Mouse (Mus musculus): ENCODE measurements around the gene Gpx4.
A peak's percentile ranks its signal among the peaks of the same experiment; 100 is the strongest.

The Gpx4 gene

DNA sequence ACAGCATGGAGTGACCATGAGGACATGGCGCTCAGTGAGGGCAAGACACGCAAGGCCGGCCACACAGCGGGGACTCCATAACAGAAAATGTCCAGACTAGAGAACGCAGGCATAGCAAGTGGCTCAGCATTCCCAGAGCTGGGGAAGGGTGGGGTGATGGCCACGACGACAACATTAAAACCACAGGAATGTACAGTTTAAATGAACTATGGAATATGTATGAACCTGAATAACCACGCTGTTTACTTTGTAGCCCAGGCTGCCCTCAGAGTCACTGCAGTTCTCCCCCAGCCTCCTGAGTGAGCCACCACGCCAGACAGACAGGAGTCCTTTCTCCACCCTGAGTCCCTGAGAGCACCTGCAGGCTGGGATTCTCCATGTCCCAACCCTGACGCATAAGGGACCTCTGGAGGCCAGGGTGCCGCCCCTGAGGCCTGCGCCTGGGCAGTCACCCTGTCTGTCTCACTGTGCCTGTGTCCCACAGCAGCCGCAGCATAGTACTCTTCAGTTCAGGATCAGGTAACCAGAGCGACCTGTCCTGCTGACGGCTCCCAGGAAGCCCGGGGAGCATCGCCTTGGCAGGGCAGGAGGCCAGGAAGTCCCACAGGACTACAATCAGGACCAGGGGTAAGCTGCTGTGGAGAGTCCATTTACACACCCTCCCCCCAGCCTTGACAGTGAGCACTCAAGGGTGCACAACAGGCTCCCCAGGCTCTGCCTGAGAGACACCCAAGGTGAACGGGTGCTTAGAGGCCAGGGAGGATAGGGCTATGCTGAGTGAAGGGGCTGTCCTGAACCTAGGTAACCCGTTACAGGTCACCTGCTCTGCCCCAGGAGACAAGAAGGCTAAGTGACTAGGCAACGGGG lies 25.9 kb downstream of the Gpx4 start:
- no peak for ATAC-seq (ENCODE audit: low TSS enrichment)

DNA sequence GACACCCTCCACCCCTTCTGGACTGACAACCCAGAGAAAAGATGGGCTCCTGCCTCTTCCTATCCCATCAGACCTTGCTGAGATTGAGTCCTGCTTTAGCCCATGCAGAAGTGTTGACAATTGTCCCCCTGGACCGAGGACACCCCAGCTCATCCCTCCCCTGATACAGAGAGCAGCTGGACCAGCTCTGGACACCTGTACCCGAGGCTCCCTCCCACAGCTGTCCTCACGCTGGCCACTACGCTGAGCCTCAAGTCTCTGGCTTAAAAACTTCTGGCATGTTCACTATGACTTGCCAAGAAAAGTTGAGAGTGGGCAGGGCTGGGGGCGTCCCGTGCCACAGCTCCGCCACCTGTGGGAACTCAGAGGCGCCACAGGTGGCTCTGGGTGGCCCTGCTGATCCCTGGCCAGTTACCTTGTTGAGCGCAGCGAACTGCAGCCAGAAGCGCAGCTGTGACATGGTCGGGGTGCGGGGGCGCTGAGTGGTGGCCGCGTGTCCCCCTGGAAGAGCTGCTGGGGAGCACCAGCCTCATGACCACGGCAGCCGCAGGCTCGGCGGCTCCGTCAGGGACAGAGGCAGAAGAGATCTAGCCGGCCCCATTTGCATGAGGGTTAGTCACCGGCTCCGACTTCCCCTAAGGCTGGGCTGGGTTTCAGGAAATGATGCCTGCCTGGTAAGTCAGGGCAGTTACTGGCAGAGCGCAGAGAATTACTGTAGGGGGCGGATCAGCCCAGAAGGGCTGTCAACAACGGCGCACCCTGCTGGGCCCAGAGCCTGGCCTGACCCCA lies 28.0 kb downstream of the Gpx4 start:
- ATAC-seq (ENCODE audit: low TSS enrichment): peak; percentile 53; the same call in 1 of the 2 replicates

DNA sequence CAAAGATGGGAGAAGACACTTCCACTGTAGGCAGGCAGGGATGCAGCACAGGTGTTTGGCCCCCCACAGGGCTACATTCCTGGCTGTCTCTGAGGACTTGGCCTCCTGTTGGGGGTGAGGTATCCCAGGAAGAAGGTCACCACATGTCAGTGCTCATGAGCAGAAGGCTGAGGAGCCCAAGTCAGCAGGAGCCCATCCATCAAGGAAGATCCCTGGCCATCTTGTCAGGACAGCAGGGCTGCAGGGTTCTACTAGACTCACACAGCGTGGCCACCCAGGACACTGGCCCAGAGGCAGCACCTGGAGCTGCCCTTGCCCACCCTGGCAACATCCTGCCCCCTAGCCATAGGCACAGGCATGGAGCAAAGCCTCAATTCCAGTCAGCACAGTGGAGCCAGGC lies 29.0 kb downstream of the Gpx4 start:
- ATAC-seq (ENCODE audit: low TSS enrichment): no peak

DNA sequence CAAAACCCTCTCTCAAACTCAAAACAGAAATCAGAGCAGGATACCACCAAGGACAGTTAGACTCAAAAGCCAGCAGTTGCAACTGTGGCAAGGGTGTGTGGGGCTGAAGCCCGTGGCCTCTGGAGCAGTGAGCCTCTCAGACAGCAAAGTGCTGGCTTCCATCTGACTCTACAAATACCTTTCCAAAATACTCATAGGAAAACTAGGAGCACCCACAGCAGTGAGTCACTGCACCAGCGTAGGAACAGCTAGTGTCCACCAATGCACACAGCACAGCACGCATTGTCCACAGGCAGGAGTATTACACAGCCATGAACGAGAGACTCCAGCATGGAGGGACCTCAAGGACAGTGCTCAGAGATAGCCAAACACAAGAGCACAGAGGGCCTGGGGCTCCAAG lies 29.4 kb downstream of the Gpx4 start:
- ATAC-seq (ENCODE audit: low TSS enrichment): no peak

DNA sequence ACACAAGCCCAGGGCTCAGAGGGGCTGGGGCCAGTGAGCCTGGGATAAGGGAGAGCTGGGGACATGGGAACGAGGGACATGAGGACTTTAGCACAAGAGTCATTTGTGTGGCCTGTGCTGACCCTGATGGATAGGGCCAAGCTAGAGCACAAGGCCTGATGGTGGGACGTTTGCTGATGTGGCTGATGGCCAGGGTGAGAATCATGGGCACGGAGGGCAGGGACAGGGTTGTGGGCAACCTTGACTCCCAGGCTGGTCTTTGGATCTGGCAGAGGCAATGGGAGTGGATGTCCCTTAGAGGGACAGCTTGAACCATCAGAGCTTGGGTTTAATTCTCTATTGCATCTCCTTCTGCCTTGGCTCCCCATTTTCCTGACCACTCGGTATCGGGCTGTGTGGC lies 30.3 kb downstream of the Gpx4 start:
- ATAC-seq (ENCODE audit: low TSS enrichment): no peak

DNA sequence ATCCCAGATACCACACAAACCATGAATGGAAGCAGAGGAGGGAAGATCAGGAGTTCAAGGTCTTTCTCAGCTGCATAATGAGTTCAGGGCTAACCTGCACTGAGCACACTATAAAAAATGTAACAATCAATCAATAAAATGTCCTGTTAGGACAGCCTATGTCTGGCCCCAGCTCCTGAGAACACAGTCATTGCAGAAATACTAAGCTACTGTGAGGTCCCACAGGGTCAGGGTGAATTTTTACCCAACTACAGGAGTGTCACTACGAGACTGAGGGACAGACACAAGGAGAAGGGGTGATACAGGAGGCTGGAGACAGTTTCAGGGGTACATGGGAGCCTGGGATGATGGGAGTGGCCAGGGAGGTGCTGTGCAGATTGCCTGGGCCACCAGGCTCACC lies 31.4 kb downstream of the Gpx4 start:
- ATAC-seq (ENCODE audit: low TSS enrichment): no peak

DNA sequence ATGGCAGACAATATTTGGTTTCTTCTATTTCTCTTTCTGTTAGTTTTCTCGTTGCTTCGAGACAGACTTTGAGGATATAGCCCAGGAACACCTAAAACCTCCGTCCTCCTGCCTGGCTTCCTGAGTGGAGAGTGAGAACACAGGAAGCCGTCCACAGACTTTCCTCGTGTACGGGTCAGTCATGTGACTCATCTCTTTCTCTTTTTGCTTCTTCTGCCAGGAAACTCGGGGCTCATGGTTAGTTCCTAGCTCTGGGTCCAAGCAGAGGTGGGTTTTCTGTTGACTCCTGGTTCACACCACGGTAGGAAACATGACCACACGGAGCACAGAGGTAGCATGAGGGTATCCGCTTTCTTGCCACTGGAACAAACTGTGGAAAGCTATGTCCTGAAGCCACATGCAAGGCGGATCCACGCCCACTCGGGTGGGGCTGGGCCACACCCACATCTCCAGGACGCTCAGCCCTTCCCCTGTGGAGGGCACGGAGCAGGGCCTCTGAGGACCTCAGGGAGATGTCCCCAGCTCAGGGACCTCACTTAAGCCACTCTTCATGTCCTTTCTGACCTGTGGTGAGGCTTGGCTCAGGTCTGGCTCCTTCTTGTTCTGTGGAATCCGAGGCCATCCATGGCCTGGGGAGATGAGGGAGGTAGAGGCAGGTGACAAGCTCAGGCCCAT lies 33.6 kb downstream of the Gpx4 start:
- no peak for ATAC-seq (ENCODE audit: low TSS enrichment)

DNA sequence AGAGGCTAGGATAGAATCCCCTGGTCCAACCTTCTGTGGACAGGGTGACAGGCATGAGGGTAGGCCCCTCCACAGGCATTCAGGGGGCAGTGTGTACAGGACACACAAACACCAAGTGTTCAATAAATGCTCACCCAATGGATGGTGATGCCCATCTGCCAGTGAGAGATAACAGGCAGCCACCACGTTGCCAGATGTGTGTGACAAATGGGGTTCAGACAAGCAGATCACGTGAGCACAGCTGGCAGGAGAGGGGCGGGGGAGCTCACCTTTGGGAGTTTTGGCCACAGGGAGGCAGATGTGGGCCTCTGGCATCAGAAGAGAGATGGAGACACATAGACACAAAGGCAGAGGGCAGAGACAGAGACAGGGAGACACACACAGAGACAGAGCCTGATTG lies 34.1 kb downstream of the Gpx4 start:
- no peak for ATAC-seq (ENCODE audit: low TSS enrichment)

DNA sequence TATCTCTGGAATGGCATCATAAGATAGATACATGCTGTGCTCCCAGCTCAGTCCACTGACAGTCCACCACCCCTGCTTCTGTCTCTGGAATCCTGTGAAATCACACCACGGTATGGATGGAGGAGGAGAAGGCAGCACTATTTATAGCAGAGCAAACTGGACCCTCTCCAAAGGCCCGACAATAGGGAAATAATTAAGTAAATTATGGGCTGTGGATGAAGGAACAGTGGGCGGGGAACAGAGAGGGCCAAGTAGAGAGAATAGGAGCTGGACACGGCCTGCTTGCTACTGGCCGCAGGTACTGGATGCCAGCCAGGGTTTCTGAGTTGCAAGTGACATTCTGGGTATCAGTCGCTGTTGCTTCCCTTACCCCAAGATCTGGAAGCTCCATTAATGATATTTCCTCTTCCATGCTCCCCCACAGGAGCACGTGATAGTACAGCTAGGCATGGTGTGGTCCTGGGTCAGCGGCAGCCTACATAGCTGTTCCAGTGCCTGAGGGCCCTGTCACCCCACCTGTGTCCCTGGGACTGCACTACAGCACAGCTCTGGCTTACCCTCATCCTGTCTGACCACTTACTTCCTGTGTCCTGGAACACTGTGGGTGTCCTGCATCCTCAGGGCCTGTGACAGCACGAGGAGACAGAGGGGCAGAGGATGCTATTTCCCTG lies 38.0 kb downstream of the Gpx4 start:
- peak; percentile 68 for ATAC-seq (ENCODE audit: low TSS enrichment)

DNA sequence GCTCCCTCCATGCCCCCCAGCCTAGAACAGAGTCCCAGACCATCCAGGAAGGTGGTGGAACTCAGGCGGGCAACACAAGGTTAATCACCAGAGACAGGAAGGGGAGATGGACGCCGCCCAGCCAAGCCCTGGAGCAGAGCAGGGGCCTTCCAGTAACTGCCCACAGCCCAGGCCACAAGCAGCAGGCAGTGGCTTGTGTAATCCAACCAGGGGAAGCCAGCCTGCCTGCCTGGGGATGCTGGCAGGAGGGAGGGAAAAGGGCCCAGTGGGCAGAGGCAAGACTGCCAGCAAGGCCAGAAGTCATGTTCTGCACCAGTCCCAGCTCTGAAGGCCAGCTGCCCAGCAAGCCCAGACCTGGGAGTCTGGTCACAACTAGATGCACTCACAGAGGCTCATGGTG lies 39.9 kb downstream of the Gpx4 start:
- ATAC-seq (ENCODE audit: low TSS enrichment): no peak

DNA sequence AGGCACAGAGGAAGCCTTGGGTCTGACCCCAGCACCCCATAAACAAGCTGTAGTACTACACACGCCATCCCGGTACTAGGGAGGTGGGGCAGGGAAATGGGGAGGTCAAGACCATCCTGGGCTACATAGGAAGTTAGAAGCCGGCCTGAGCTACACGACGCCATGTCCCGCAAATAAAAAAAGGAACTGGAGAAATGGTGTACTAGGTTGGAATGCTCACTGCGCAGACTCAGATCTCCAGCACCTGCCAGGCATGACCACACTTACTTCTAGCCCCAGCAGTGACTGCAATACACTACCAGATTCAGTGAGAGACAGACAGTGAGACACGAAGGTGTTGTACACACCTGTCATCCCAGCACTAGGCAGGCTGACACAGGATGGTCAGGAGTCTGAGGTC lies 40.5 kb downstream of the Gpx4 start:
- ATAC-seq (ENCODE audit: low TSS enrichment): no peak

DNA sequence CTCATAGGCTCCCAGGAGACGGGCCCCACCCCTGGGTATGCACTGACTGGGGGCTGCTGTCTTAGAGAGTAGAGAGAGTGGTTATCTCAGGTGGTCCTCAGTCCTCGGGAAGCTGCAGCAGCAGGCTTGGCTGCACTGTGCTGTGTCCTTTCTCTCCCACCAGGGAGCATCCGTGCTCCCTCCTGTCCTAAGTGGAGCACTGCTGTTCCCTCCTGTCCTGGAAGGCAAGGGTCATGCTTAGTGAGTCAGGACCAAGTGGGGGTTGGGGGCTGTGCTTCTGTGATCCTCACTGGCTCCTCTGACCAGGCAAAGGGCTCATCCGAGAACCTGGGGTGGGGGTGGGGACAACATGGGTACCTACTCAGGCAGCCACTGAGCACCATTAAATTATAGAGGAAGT lies 42.2 kb downstream of the Gpx4 start:
- no peak for ATAC-seq (ENCODE audit: low TSS enrichment)

DNA sequence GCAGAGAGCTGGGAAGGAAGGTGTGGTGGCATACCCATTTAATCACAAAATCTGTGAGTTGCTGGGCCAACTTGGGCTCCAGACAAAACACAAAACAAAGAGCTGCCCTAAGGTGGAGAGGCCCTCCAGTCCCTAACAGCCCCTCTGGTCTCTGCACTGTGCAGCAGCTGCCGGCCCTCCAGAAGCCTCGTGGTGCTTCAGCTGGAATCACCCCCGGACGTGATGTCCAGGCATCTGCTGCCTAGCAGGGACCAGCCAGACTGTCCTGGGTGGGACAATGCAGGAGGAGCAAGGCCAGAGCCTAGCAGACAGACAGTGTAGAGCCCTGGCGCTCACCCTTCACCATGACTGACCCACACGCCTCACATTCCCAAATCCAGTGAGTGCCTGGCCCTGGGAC lies 44.6 kb downstream of the Gpx4 start:
- ATAC-seq (ENCODE audit: low TSS enrichment): no peak

DNA sequence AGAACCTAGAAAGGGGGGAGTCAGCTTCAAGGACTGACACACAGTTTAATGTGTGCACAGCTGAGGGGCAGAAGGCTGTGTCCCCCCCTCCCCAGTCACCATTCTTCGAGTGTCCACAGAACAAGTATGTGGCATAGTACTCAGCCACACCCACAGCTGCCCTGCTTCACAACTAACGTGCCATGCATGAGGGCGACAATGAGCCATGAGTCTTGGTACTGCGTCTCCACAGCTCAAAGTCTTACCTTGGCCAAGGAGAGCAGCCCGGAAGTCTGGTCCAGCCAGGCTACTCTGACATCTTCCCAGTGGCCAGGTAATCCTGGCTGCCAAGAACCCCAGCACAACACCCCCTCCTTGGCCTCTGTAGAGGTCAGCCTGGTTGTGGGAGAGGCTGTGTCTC lies 45.7 kb downstream of the Gpx4 start:
- no peak for ATAC-seq (ENCODE audit: low TSS enrichment)

DNA sequence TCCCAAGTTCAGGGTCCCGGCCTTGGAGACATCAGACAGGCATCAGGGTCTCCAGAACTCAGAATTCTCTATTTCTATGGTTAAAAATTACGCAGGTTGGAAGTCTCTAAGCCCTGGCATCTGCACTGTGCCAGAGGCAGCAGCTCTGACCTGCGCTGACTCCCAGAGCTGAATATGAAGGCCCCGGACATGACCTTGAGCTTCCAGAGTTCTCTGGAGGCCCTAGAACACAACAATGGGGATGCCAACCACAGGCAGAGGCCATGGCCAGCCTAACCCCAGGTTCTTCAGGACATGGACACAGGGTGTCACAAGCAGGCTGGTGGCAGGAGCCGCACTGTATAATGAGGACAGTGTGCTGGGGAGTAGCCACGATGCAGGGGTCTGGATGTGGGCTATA lies 47.1 kb downstream of the Gpx4 start:
- ATAC-seq (ENCODE audit: low TSS enrichment): no peak

DNA sequence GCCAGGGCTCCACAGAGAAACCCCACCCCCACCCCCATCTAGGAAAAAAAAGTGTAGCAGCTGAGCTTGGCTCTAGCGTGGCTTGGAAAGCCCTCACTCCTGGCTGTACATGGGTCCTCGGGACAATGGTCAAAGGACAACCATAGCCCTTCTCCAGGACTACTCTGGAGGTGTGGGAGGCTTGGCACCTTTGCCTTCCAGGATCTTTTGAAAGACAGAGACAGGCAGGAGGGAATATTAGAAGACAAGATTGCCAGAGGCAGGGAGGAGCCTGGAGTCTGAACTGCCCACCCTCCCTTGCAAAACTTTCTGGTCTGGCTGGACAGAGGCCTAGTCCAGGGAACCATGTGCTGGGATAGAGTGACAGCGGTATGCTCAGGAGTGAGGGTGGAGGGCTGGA lies 47.7 kb downstream of the Gpx4 start:
- no peak for ATAC-seq (ENCODE audit: low TSS enrichment)

DNA sequence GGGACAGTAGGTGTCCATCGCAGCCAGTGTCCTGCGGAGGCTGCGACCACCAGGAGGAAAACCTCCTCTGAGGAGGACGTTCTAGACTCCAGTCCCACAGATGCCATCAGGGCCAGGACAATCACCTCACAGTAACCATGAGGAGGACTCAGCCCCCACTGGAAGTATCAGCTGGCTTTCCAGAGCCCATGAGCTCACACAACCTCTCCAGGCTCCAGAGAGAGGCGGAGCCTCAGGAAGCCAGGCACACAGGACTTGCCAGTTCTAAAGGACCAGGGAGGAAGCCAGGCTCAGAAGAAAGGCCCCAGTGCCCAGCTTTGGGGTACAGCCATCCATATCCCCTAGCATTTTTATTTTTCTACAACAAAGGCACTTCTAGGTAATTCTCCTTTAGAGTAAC lies 48.6 kb downstream of the Gpx4 start:
- ATAC-seq (ENCODE audit: low TSS enrichment): no peak

DNA sequence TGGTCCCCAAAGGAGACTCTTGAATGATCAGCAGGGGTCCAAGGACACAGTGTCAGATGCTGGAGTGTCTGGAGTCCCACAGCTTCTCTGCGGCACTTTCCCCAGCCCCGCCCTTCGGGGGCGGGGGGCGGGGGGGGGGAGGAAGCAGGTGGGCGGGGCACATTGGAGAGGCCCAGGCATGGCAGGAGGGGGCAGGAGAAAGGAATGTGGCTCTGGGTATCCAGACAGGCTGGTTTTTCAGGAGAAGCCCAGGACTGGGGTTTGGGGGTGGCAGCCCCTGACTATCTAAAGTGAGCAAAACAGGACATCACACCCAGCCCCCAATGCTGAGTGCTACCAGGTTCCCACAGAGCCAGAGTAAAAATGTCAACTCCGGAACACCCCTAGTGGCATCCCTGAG lies 50.3 kb downstream of the Gpx4 start:
- ATAC-seq (ENCODE audit: low TSS enrichment): no peak

DNA sequence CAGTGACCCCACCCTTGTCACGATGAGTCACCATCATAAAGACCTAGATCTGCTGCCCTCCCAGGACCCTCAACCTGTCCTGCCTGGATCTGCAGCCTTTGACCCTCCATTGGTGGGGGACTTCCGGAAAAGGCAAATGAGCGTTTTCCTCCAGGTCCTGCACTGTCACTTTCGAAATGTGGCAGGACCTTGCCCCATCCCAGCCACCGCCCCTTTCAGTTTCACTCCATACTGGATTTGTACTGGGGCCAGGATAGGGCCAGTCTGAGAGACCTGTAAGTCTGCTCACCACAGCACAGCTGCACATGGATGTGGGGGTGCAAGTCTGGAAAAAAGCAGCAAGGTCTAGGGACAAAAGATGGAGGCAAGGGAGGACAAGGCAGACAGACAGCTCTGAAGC lies 51.7 kb downstream of the Gpx4 start:
- ATAC-seq (ENCODE audit: low TSS enrichment): no peak

DNA sequence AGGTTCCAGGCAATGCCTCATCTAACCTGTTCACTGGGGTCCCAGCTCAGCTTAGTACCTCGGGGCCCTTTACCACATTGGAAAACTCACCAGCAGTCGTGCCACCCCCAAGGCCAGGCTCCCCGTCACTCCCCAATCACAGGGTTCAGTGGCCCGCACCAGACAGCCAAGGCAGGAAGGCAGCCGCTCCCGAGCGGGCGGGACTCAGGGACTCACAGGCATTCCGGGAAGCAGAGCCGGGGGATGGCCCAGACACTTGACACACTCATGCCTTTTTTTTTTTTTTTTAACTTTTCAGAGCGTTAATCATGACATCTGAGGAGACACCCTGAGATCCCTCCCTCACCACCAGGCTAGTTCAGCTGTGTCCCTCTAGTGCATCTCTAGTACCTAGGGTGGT lies 54.0 kb downstream of the Gpx4 start:
- ATAC-seq (ENCODE audit: low TSS enrichment): no peak

DNA sequence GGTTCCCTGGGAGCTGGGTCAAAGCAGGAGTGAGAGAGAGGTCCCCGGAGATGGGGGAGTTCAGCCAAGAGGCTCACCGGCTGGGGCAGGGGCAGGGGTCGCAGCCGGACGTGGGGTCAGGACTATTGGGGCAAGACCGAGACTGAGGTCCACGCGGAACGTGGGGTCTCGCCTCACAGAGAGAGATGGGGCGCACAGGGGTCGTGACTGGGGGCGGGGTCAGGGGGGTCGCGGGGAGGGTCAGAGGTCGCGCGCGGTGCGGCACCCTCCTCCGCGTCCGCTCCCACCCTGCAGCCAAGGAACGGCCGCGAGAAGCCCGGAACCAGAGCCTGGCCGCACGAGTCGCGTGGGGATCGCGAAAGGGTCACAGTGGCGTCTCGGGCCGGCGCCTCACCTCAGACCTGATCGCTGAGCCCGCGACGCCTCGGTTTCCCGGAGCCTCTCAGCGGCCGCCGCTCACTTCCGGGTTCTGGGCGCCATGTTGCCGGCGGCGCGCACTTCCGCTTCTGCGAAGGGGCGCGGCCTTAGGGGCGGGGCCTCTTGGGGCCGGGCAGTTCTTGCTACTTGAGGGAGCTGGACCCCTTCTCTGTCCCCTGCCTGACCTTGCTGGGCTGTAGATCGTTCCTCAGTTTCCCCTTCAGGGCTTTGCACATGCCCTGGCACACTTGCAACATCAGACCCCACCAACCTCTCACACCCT lies 55.4 kb downstream of the Gpx4 start:
- peak; percentile 95 for ATAC-seq (ENCODE audit: low TSS enrichment)

DNA sequence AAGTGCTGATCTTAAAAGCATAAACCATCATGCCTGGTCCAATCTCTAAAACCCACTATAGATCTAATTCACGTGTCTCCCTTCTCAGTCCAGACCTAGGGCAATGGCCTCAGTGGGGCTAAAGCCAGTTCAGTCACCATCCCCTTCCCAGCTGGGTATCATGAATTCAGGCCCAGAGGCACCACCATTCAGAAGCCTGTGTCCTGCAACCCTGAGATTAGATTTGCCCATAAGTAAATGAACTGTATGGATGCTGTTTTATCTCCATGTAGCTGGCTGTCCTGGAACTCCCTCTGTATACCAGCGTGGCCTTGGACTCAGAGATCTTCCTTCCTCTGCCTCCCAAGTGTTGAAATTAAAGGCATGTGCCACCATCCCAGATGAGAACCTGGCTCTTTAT lies 56.1 kb downstream of the Gpx4 start:
- no peak for ATAC-seq (ENCODE audit: low TSS enrichment)
